Mouse (Mus musculus) large intestine, adult 2 months (tissue): ENCODE results near the gene Hoxc10. TPM values are rescaled to one million over a fixed set of nuclear protein-coding genes. Genes with fewer than 3 reads are reported as not detected.

ENCODE experiments used
- DNase-seq: peaks from one replicate; pipeline ENCODE4 v3.0.0-alpha.2; 2012; ENCODE audit warnings: low read depth, low spot score
- WGBS: fragments of 180-500 bp; shearing (Covaris S2); methylation state at CpG from one replicate; pipeline ENCODE4 v1.1.7; 2018; 5-methylcytosine and 5-hydroxymethylcytosine counted together
- polyA plus RNA-seq: library from polyadenylated mRNA; depleted of rRNA; stranded (reverse); fragments of >200 nt; gene quantifications from 2 replicates; pipeline ENCODE4 v1.2.3, GENCODE M21; 2012

Gene Hoxc10
- polyA plus RNA-seq, 1 experiment = 0.07 TPM

- WGBS = 20% methylated on average over 13 of the region's 13 CpGs
- DNase-seq = no peak
Observed at GRCm38 (mm10) chr15:103002821-103003448, 36.3 kb downstream of the Hoxc10 start.

DNA sequence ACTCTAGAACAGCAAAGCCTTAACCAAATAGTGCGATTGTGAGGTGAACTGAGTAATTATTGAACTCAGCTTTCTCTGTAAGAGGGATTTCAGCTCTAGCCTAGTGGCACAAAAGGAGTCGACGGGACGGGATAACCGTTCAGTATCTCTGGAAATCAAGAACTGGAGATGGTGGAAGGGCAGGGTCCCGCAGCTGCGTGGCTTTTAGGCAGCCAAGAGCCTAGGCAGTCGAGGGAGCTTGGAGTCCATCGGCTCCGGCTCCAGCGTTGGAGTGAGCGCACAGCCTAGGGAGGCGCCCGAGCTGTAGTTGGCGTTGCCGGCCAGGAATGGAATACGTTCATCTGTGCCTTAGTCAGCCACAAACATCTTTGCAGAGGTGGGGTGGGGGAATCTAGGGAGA is 38.7 kb downstream of the Hoxc10 start:
- WGBS = 6% methylated on average over 17 of the region's 17 CpGs
- no peak for DNase-seq

DNA sequence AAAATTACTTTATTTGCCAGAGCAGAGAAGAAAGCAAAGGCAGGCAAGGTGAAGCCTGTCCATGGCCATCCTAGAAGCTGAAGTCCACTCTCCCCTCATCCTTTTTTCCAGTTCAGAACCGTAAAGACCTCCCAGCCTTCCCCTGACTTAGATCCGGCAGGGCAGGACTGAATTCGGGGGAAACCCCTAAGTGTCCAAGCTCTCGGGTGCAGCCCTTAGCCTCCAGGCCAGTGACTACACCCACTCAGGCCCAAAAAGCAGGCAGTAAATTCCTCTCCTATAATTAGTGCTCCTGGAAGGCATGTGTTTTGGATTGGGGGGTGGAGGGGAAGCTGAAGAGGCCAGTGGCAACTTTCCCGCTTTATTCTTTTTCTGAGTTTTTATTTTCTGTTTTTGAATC is 39.2 kb downstream of the Hoxc10 start:
- whole genome bisulfite sequencing = 16% methylated on average over 5 of the region's 5 CpGs
- no peak for DNase-seq

GRCm38 (mm10) chr15:103006326-103006725 is 39.7 kb downstream of the Hoxc10 start:
- DNase-seq = no peak
- 37% methylated on average over 1 of the region's 1 CpGs for WGBS

DNA sequence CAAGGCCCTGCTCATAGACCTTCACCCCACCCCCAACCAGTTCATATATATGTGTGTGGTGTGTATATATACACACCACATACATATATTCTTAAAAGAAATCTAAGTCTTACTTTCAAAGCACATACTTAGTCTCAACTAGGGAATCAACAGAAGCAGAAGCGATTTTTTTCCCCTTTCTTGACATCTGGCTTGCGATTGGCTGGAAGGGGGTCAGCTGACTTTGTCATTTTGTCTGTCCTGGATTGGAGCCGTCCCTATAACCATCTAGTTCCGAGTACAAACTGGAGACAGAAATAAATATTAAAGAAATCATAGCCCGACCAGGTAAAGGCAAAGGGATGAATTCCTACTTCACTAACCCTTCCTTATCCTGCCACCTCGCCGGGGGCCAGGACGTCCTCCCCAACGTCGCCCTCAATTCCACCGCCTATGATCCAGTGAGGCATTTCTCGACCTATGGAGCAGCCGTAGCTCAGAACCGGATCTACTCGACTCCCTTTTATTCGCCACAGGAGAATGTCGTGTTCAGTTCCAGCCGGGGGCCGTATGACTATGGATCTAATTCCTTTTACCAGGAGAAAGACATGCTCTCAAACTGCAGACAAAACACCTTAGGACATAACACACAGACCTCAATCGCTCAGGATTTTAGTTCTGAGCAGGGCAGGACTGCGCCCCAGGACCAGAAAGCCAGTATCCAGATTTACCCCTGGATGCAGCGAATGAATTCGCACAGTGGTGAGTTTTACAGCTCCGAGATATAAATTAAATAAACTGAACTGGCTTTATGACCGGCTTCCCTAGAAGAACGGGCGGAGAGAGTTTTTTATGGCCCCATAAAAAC is 42.9 kb downstream of the Hoxc10 start:
- WGBS = 5% methylated on average over 27 of the region's 27 CpGs

GRCm38 (mm10) chr15:103010112-103010846 is 43.7 kb downstream of the Hoxc10 start:
- DNase-seq = no peak
- WGBS = 9% methylated on average over 31 of the region's 31 CpGs

More for the DNA sequence above, 42.9 kb downstream of the Hoxc10 start:
- DNase-seq = no peak

- no peak for DNase-seq
- 12% methylated on average over 28 of the region's 28 CpGs for WGBS
Observed at GRCm38 (mm10) chr15:103010847-103011555, 44.4 kb downstream of the Hoxc10 start.

DNA sequence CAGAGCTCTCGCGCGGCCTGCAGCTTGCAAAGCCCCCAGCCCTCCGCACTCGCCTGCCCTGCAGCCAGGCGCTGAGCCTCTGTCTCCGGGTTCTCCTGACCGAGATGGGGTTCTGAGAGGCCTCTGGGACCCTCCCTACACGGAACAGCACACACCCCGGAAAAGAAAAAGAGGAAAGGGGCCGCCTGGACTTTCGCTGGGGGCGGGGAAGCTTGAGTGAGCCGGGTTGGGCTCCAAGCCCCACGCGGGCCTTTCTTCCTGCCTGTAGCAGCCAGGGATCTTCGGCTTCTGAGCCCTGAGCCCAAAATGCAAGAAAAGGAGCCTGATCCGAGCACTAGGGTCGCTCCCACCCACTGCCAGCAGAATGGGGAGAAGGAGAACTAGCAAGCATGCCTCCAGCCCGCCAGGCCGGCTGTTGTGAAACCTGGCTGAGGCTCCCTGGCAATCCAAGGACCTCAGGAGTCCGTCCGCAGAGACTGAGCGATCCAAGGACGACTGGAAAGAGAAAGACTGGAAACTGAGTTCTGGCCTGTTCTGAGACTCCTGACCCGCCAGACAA is 45.4 kb downstream of the Hoxc10 start:
- 19% methylated on average over 26 of the region's 26 CpGs for WGBS
- no peak for DNase-seq

DNA sequence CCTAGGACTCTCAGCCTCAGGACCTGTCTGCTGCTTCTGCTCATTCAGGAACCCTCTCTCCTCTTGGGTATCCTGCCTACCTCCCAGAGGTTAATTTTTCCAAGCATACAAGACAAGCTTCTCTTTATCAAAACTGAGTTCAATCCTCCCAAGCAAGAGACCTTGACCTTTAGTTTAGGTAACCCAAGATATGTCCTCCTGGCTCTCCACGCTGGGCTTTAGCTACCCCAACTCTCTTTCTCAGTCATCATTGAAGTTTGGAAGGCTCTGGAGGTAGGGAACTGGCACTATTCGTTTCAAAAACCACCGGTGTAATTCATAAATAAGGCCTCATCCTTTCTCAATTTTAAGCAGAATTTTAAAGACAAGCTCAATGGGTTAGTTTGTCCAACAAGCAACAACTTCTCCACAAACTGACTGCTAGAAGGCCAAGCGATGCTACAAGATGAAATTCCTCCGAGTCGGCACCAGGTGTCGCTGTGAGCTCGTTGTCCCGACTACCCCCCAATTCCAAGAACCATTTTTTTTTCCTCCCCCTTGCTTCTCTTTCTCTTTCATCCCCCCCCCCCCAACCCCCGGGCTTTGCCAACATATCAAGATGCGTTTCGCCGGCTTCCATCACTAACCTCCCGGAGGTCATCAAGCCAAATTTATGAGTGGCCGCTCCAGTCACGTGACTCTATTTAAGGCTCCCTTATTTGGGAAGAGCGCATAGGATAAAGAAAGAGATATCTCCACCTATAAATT is 46.8 kb downstream of the Hoxc10 start:
- WGBS = 8% methylated on average over 17 of the region's 17 CpGs
- DNase-seq = no peak

DNA sequence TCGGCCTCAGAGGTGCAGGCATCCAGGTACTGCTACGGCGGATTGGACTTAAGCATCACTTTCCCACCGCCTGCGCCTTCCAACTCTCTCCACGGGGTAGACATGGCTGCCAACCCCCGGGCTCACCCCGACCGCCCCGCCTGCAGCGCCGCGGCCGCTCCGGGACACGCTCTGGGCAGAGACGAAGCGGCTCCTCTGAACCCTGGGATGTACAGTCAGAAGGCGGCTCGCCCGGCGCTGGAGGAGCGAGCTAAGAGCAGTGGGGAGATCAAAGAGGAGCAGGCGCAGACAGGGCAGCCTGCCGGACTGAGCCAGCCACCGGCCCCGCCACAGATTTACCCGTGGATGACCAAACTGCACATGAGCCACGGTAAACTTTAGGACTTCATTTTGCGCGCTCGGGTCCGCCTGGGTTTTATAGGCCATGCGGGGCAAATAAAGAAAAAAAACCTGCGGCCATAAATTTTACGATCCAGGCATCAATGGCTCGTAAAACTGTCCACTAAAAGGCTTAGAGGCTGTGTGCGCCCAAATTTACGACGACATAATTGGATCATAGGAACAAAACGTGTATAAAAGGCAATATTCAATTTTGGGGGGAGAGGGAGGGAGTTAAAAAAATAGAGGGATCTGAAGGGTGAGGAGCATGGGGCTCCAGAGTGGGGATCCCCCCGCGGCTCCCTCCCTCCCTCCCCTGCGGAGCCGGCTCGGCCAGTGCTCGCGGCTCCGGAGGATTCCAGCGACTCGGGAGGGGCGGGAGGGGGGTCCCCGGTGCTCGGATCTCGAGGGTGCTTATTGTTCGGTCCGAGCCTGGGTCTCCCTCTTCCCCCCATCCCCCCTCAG is 47.8 kb downstream of the Hoxc10 start:
- WGBS = 3% methylated on average over 57 of the region's 57 CpGs
- DNase-seq = no peak

DNA sequence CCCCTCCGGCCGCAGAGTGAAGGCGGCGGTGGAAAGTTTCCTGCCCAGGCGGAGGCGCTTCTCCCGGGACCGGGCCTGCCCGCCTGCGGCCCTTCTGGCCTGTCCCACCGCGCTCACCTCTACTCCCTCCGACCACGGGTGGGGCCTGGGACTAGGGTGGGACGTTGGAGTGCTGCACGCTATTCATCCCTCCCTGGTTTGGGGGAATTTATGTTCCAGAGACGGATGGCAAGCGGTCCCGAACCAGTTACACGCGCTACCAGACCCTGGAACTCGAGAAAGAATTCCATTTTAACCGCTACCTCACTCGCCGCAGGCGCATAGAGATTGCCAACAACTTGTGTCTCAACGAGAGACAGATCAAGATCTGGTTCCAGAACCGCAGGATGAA is 48.4 kb downstream of the Hoxc10 start:
- WGBS = 9% methylated on average over 27 of the region's 28 CpGs
- DNase-seq = no peak

GRCm38 (mm10) chr15:103015406-103016166 is 49.0 kb downstream of the Hoxc10 start:
- 20% methylated on average over 19 of the region's 19 CpGs for WGBS
- DNase-seq = no peak

DNA sequence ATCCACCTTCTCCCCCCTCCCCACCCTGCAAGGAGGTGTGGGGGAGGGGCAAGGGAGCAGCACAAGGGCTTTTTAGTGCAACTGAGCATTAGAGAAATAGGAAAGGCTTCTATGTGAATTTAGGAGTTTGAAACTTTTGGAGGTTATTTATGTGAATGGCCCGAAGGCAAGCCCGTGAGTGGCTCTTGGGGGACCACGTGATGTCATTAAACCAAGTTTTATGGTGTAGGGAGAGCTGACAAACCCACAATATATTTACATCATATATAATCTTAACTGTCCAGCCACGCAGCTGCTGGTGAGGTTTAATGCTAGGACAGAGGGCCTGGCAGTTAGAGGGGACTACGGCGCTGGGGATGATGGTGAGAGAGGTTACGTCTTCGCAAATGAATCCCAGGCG is 52.0 kb downstream of the Hoxc10 start, which contains the start of gene Hoxc4:
Gene Hoxc4, plus strand, starts transcription at position 299 of the 400 bp plus-strand sequence.
- 34% methylated on average over 9 of the region's 9 CpGs for WGBS
- no peak for DNase-seq

GRCm38 (mm10) chr15:103020899-103021418 is 54.4 kb downstream of the Hoxc10 start:
- 19% methylated on average over 8 of the region's 8 CpGs for WGBS
- no peak for DNase-seq
